Mouse (Mus musculus) testis, postnatal 10 days (tissue): ENCODE results near the gene Gng7.
"Not testable (repeated sequence)": the region's sequence is repeated elsewhere in the genome, so short reads cannot be mapped to it uniquely, and the experiment has no call there.

Source experiments
- DNase-seq: peaks from one replicate; pipeline ENCODE4 v3.0.0; 2021; ENCODE audit warnings: low spot score

Gene Gng7

DNA sequence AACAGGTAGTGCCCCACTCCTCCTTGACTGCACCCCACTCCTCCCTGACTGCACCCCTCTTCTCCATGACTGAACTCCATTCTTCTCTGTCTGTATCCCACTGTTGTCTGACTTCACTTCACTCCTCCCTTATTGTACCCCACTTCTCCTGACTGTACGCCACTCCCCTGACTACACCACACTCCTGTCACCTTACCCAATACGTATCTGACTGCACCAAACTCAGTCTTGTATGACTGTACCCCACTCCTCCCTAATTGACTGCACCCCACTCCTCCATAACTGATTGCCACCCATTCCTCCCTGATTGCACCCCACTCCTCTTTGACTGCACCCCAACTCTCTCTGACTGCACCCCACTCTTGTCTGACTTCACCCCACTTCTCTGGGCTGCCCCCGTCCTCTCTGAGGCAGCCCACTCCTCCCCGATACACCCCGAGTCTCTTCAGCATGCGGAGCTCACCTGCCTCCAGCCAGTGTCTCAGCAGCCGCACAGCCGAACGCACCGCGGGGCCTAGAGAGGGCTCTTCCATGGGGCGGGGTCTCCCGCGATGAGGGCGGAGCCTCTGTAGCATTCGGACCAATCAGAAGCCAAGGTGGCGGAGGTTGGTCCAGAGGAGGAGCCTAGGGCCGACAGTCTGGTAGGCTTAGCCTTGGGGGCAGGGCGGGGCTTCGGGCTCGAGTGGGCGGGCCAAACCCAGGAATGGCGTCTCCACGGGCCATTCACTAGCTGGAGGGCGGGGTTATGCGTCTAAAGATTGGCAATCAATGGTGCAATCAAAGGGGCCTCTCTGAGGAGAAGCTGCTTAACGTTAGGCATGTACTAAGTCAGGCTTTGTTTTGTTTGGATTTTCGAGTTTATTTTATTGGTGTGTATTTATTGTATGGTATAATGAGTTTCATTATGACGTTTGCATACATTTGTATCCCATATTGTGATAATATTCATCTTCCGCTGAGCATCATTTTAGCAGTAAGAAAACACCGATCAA is at the start of gene Gng7:
Gene Gng7, minus strand, starts transcription at position 553 of the 992 bp plus-strand sequence.
- DNase-seq, result peak; percentile 99

DNA sequence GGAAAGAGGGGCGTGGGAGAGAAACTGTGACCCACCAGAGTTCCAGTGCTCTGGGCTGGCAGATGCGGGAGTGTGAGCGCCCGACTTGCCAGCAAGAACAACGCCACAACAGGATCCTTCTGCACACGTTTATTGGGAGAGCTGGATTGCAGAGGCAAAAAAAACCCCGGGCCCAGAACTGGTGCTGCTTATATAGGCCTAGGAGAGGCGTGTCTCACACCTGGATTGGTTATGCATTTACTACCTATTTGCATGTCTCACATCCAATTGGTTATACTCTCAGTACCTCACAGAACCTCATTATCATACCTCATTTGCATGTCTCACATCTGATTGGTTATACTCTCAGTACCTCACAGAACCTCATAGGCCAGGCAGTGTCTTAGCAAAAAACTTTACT is 49.8 kb upstream of the Gng7 start:
- not testable (repeated sequence) for DNase-seq

DNA sequence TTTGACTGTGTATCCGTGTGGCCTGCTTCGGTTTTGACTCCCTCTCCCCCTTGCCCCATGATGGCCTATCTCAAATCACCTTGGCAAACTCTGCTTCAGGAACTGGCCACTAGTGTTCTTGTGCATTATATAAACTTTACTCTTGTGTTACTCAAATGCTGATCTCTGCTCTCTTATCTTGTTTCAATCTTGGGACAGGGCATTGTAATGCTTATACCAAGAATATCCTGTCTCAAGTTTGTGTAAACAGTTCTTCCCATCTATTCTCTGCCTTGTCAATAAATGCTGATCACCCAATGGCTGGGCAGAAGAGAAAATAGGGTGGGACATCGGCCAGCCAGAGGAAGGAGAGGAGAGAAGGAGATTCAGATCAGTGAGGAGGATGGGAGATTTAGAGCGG is 48.0 kb upstream of the Gng7 start:
- no peak for DNase-seq

DNA sequence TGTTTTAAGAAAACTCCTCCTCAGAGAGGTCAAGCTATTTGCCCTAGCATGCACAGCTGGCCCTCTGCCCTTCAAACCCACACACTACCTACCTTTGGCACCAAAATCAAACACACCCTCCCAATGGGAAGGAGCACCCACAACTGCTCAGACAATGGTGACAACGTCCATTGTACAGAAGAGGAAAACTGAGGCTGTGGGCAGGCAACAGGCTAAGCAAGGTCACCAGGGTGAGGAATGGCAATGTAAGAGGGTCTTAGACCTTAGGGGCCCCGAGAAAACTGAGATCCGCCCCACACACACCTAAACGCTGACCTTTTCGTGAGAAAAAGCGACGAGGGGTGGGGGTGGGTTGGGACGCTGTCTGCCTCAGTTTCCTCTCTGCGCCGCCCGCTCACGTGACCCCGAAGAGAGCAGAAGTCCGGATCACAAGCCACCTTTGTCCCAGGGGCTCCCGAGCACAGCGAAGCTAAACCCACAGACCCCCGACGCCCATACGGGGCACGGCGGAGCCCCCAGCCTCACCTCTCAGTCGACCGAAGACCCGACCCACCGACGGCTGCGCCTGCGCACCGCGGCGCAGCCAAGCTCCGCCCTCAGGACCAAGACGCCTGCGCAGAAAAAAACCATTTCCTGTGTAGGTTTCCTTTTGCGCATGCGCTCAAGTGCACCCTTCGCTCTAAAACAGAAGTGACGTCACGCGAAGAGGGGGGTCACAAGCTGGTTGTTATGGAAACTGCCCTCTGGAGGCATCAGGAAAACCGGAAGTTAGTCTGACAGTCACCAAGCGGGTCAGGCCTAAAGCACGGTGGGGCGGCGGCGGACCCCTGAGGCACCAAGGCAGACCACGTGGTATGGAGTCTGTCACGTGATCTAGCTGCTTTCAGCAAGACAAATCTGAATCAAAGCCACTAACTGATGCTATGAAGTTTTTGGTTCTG is 45.1 kb upstream of the Gng7 start, which contains the start of gene Sgta:
Gene Sgta, minus strand, starts transcription at position 579 of the 941 bp plus-strand sequence.
- DNase-seq, result peak; percentile 98

DNA sequence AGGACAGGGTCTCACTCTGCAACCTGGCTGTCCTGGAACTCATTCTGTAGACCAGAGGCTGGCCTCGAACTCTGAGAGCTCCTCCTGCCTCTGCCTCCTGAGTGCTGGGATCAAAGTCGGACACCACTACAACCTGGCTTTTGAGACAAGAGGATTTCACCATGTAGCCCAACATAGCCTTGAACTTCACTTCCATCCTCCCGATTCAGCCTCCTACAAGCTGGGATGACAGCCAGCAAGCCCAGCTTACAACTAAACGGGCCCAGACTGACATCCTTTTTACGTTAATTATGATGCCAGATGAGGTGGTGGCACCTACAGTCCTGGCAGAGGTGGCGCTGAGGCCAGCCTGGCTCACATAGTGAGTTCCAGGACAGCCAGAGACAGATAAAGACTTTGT is 44.2 kb upstream of the Gng7 start:
- DNase-seq, result no peak

- DNase-seq, result no peak
These were observed 42.8 kb upstream of the Gng7 start for GRCm38 (mm10) chr10:81057406-81058130.

GRCm38 (mm10) chr10:81055802-81056340 is 41.1 kb upstream of the Gng7 start:
- not testable (repeated sequence) for DNase-seq

- no peak for DNase-seq
These were observed 40.4 kb upstream of the Gng7 start for GRCm38 (mm10) chr10:81055169-81055568.

DNA sequence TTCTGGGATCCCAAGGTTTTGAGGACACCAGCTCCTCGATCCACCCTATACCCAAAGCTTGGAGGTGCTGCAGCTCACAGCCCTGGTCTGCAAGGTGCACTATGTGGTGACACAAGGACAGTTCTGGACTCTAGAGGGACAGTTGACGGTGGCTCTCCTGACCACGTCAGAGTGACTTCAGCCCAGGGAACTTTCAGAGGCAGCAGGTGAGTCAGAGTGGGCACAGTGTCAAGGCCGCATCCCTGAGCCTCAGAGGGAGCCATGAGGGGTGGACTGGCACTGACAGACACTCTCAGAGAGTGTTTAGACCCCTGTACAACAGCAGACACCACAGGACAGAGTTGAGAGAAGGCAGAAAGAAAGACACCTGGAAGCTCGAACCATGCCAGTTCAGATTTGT is 37.8 kb upstream of the Gng7 start:
- DNase-seq, result no peak

DNA sequence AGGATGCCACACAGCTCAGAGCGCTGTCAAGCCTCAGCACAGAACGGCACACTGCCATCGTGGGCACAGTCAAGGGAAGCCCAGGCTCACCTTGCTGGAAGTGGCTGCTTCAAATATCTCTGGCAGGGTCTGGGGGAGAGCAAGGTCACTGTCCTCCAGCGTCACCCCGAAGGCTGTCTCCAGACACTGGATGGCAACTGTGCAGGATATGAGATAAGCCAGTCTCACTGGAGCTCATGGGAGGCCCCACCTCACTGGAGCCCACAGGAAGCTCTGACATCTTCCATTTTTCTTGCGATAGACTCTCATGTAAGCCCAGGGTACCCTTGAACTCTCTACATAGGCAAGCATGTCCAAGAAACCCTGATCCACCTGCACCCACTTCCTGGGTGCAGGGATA is 36.4 kb upstream of the Gng7 start:
- no peak for DNase-seq

GRCm38 (mm10) chr10:81050645-81051044 is 35.9 kb upstream of the Gng7 start:
- DNase-seq, result peak; percentile 59

GRCm38 (mm10) chr10:81045246-81045645 is 30.5 kb upstream of the Gng7 start:
- not testable (repeated sequence) for DNase-seq

DNA sequence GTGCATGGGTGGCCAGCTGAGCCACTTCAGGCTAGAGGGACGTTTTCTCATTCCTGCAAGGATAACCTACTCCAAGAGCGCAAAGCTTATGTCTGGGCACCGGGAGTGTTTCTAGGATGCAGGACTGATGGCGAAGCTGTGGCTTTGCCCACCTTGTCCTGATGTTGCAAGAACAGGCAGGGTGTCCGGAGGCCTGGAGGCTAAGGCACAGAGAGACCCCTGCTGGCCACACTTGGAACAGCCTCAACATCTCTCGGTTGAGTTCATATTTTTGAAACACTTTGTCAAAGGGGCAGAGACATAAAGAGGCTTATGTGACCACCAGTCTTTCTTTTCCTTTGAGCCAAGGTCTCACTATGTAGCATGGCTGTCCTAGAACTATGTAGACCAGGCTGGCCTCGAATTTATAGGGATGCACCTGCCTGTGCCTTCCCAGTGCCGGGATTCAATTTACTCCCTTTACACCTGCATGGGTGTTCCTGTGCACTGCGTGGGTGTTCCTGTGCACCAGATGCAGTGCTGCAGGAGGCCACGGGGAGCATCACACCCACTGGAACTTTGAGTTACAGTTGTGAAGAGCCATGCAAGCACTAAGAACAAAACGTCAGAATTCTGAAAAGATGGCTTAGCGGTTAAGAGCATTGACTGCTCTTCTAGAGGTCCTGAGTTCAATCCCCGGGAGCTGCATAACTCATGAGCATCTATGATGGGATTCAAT is 26.9 kb upstream of the Gng7 start:
- peak; percentile 84 for DNase-seq

DNA sequence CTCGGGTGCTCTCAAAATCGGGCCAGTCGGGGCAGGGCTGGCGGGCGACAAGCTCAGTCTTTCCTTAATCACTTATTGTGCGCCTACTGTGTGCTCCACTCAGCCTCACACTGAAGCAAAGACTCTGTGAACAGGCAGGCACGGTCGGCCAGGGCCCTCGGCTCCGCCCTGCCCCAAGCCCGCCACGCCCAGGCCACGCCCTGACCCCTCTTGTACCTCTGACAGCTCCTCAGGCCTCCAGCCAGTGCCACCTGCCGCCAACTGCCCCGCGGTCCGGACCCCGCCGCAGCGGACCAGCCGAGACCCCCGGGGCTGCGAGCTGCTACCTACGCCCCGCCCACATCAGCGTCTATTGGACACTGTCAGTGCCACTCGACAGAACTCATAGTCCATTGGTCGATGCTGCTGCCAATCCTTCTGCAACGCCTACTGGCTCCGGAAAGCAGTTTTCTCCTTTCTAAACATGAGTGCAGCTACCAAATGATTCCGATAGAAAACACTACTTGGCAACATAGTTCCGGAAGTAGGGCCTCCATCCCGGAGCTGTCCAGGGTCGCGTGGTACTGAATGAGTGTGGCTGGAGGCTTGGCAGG is 22.3 kb upstream of the Gng7 start, which contains the start of gene Slc39a3:
Gene Slc39a3, minus strand, starts transcription at position 439 of the 593 bp plus-strand sequence.
- peak; percentile 99 for DNase-seq

DNA sequence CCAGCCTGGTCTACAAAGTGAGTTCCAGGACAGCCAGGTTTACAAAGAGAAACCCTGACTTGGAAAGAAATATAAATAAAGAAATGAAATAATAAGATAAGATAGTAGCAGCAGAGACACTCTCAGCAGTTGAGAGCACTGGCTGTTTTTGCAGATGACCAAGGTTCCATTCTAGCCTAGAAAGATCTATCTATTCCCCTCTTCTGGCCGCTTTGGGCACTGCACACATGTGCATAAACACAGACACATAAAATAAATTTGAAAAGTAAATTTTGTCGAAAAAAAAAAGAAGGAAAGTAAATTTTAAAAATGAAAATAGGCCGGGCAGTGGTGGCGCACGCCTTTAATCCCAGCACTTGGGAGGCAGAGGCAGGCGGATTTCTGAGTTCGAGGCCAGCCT is 21.5 kb upstream of the Gng7 start:
- DNase-seq, result no peak

GRCm38 (mm10) chr10:81033586-81033985 is 18.8 kb upstream of the Gng7 start:
- no peak for DNase-seq

- no peak for DNase-seq
These were observed 14.3 kb upstream of the Gng7 start for GRCm38 (mm10) chr10:81029031-81029430.

- DNase-seq, result no peak
These were observed 13.5 kb upstream of the Gng7 start for GRCm38 (mm10) chr10:81028219-81028618.

DNA sequence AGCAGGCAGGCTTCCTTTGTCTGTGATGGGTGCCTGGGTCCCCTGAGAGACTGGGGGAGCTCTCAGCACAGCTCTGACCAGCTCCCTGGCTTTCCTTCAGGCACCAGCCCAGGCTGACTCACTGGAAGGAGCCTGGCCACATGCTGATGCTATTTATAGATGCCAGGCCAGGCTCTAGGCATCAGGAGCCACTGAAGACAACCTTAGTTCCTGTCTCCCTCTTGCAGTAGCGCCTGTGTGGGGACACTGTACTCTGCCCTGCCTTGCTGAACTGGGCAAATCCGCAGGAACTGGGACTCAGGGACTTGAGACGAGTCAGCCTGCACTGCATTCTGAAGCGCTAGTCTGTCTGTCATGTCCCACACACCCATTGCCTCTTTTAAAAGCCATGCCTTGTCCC is 12.6 kb upstream of the Gng7 start:
- DNase-seq, result no peak

DNA sequence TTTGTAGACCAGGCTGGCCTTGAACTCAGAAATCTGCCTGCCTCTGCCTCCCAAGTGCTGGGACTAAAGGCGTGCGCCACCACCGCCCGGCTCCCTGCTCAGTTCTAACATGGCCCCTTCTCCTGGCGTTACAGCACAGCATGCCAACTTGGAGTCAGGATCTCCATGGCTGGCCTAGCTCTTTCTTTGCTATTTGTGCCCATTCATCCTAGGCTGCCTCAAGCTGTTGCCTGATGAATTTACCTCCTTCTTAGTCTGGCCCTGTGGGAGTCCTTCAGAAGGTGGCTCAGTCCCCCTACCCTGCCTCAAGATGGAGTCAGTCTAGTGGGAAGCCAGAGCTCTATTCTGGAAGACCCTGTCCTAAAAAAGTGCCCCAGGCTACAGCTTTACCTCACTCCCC is 12.1 kb upstream of the Gng7 start:
- DNase-seq, result no peak
